8 mouse cellular contexts compared by ENCODE assay signal in genomic region chr2:102451671-102452549, GRCm38 (mm10). TPM values are rescaled to one million over a fixed set of nuclear protein-coding genes. Genes with fewer than 3 reads are reported as not detected.
A peak's percentile ranks its signal among the peaks of the same experiment; 100 is the strongest.
DNase-seq lines count a peak whose midpoint lies in the region; ATAC-seq and TF ChIP-seq lines count a peak whose summit lies in the region.

Gene Fjx1 (minus strand): TSS chr2:102452499.

- peak within 1 kb of the TSS; percentile 81 for H3K4me2 ChIP-seq in midbrain, embryonic 13.5 days (replicated peaks)

- H3K9ac ChIP-seq in midbrain, embryonic 13.5 days (replicated peaks): peak within 1 kb of the TSS; percentile 87

- intact Hi-C loops in left cerebral cortex, postnatal 36 days (cut with DNase I): loop anchor here (2.0 to 10.0 kb wide), 5 partner anchors 51 to 747 kb away; no protein-coding TSS in a partner anchor

- no peak for TF ChIP-seq CTCF in cortical plate, adult 2 months (IDR thresholded peaks at IDR 0.05; ENCODE audit: extremely low read depth, insufficient read depth, low read length)

- peaks cover 9% of the 10 kb centered on the region; the same call in 1 of the 2 replicates for H3K36me3 ChIP-seq in midbrain, embryonic 13.5 days

- DNase-seq in urinary bladder, adult 2 months (ENCODE audit: low spot score): peak; percentile 41
- DNase-seq in urinary bladder, postnatal 25 days (ENCODE audit: low spot score): no peak
- peak; percentile 28 for DNase-seq in gastrocnemius, postnatal 25 days
- peak in 1 of 2 experiments; percentile 19 for DNase-seq in left cerebral cortex, postnatal 36 days (ENCODE audit: low spot score in 2 of 2)
- DNase-seq in thymus, postnatal 0 days (ENCODE audit: low spot score): peak; percentile 47

- H3K4me1 ChIP-seq in cortical plate, adult 2 months (ENCODE audit: control insufficient read depth, insufficient read depth, low read length): no peaks in the 10 kb centered on the region
- peaks cover 28% of the 10 kb centered on the region for H3K4me1 ChIP-seq in midbrain, embryonic 13.5 days (replicated peaks)

- H3K9me3 ChIP-seq in midbrain, embryonic 13.5 days: no peaks in the 10 kb centered on the region

- H3K27ac ChIP-seq in cortical plate, adult 2 months (ENCODE audit: insufficient read depth, low read length): peak within 1 kb of the TSS; percentile 76
- H3K27ac ChIP-seq in midbrain, embryonic 13.5 days: peak within 1 kb of the TSS; percentile 96

- 2% methylated on average over 48 of the region's 49 CpGs for WGBS in midbrain, embryonic 13.5 days

- peak within 1 kb of the TSS; percentile 62 for H3K4me3 ChIP-seq in cortical plate, adult 2 months (ENCODE audit: insufficient read depth, low read length)
- H3K4me3 ChIP-seq in midbrain, embryonic 13.5 days (replicated peaks): peak within 1 kb of the TSS; percentile 68

- peak; percentile 31; the same call in 1 of the 2 replicates for TF ChIP-seq POLR2A in cortical plate, adult 2 months (IDR thresholded peaks at IDR 0.05; ENCODE audit: extremely low read depth, insufficient read depth, low read length)

- peak; percentile 25 for ATAC-seq in inflammation-experienced regulatory T-cells, adult 6 months
- ATAC-seq in midbrain, embryonic 13.5 days: peak; percentile 82

- H3K27me3 ChIP-seq in midbrain, embryonic 13.5 days: peaks cover 8% of the 10 kb centered on the region; the same call in 1 of the 2 replicates

RNA-seq across cellular contexts. Expression of gene Fjx1, which starts in this region (rescaled TPM):
- 5.7 and 6.6 TPM in 2 replicates for polyA plus RNA-seq in urinary bladder, adult 2 months (2012; rRNA removed)
- 55.2 and 59.7 TPM in 2 replicates for polyA plus RNA-seq in cortical plate, adult 2 months (2012; rRNA removed)
- total RNA-seq in gastrocnemius, postnatal 25 days (2021): 1 to 10 TPM in 1 of 2 experiments, under 1 TPM in 1; 0.77 to 1.0 TPM
- polyA plus RNA-seq in inflammation-experienced regulatory T-cells, adult 6 months (2017; shearing (Covaris generic)): not detected
- 10 to 100 TPM; 57.1 to 76.9 TPM for total RNA-seq in left cerebral cortex, postnatal 36 days (2021)
- 25.2 and 36.7 TPM in 2 replicates for polyA plus RNA-seq in midbrain, embryonic 13.5 days (2015; fragmentation: Nextera tagmentation; extraction: Ambion mirVana)
- polyA plus RNA-seq in thymus, postnatal 0 days (2015; fragmentation: Nextera tagmentation; extraction: Ambion mirVana): 2.7 and 3.4 TPM in 2 replicates

Comparison
In these comparisons a context has a peak if more than half of its experiments do, and no peak if none do; other contexts are left out.
1. RNA of gene Fjx1 (total RNA-seq): 57.1 to 76.9 TPM in left cerebral cortex, postnatal 36 days; 0.77 to 1.0 TPM in gastrocnemius, postnatal 25 days; every median in the first group is over 10 times any median in the second.
2. Peak in ATAC-seq in inflammation-experienced regulatory T-cells, adult 6 months; RNA of the gene not detected or under 1 TPM.